Mouse (Mus musculus) frontal cortex, postnatal 10 days (tissue): ENCODE measurements at regions not wholly inside any gene's neighbourhood (a gene's known extent, or its start where the extent isn't known, plus 50 kb on each side); places are given as distances from the start of the nearest gene placed in this dataset.
"Not testable (repeated sequence)": the region's sequence is repeated elsewhere in the genome, so short reads cannot be mapped to it uniquely, and the experiment has no call there.

Experiments used
- DNase-seq, 2 experiments: peaks; one replicate each; pipeline ENCODE4 v3.0.0; 2022; ENCODE audit warnings: low spot score in 2 of 2, mixed read lengths in 1 of 2

DNA sequence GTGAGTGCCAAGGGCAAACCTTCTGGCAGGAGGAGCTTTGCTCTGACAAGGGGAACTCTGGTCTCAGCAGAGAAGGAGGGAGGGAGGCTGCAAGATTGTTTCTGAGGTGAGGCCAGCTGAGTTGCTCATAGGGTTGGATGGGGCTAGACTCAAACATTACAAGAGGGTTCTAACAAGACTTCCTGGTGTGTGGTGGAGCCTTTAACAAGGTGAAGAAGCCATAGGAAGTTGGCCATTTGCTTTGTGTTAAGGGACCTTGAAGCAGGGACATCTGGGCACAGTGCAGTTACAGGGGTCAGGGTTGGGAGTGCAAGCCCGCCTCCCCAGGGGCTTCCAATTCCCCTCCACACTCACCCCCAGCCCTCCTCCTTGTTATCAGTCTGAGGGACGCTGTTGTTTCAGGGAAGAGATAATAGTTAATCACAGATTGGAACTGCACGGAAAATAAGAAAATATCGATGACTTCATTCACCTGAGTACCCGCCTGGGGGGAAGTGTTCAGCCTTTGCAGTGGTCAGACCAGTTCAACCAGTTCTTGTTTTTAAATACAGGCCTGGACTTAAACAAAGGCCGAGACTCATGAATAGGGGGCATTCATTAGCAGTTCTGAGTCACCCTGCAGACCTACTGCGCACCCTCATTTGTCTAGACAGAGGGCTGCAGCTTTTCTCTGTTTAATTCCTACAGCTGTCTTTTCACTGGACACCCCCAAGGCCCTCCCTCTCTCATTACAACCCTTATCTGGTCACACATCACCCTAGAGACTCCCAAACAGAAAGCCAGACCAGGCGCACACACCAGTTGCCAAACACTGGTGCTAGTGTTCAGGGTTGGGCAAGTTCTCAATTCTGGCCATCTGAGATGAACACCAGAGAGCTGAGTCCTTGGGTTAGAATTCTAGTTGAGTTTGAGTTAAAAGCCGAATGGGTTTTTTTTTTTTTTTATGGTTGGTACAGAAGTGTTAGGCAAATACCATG lies 139.5 kb downstream of the Bcl2l11 start:
- DNase-seq: no peak

DNA sequence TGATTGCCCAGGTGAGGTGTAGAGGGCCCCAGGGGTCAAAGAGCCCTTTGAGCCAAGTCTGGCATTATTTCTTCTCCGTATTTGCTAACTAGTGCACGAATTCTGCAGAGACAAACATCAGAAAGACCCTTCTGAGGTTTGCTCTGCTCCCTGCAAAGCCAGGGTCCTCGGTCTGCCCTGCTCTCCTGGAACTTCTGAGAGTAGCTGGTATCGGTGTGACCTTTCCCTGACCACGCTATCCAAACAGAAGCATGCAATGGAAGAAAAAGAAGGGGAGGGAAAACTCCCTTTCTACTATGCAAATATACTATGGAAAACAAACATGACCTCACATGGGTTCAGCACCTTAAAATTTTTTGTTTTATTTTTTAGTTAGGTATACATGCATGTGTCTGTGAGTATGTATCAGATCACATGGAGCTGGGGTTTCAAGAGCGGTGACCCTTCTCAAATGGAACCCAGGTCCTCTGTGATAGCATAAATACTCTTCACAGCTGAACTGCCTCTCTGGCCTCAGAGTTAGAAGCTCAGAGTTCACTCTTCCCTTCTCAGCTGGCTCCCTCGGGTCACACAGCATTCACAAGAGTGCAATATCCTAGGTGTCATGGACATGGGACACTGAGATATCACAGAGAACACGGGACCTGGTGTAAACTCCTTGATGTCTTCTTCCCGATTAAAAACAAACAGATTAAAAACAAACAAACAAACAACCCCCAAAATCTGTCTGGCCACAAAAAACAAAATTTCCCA lies 144.7 kb downstream of the Bcl2l11 start:
- no peak for DNase-seq

DNA sequence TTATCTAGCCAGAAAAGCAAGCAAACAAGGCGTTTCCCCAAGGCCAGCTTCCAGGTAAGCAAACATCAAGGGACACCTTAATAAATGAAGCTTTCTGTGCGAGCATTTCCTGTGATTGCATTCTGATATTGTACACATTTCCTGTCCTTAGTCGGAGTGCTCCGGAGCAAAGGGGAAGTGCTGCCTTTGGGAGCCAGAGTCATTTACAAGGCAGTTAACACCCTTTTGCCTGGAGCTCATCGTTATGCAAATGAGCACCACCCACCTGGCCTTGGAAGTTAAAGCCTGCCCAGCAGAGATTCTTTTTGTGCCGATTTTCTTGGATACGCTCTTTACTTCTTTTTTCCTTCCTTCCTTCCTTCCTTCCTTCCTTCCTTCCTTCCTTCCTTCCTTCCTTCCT lies 147.0 kb downstream of the Bcl2l11 start:
- DNase-seq: no peak

DNA sequence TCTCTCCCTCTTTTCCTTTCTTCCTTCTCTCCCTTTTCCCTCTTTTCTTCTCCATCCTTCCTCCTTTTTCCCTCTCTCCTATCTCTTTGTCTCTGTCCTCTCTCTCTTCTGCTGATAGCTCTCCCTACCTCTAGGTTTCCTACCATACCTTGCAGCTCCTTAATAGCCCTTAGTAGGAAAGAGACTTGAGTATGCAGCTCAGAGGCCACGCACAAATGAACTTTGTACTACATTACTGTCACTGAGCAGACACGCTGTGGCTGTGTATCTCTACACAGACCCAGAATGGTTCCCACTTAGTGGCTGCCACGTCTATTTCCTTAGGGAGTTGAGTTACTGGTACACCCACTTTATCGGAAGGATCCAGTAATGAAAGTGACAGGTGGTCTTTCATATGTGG lies 147.5 kb downstream of the Bcl2l11 start:
- DNase-seq: no peak

DNA sequence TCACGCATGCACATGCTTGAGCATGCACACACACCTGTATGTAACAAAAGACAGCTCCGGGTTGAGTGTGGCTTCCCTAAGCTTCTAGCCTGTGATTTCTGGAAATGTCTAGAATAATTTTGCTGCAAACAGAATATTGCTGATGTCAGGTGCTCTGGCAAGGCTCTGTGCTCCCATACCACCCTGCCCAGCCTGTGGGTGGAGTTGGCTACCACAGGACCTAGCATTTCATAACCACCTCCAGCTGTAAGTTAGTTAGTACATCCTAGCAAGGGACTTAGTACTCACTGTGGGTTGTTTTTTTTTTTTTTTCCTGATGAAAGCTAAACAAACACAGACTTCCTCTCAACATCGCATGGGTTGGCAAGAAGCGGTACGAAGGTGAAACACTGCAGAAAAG lies 150.5 kb downstream of the Bcl2l11 start:
- no peak for DNase-seq

DNA sequence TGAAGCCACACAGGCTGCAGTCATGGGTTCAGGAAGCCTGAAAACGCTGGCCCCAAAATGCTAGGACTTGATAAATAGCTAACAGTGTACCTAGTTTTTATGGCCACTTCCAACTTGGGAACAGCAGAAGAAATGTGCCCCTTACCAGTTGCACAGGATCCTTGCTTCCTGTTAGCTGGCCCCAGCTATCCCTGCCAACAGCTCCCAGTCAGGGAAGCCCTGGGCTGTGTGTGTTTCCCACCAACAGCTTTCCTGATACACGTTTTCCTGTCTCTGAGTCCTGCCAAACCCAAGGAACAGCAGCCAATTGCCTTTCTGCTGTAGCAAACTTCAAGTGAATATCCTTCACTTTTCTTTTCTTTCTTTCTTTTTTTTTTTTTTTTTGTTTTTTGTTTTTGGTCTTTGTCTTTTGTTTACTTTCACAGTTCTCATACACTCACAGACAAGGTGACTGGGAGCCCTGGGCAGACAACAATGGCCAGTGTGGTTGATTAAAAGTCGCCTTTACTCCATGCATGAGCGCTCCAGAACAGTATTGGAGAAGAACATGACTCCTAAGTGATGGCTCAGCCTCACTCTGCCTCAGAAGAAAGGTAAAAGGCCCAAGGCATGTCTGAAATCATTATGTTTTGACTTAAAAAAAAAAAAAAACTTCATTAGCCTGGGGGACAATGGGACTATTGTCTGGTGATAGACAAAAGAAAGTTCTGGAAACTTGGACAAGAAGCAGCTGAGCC lies 151.7 kb downstream of the Bcl2l11 start:
- DNase-seq: no peak

DNA sequence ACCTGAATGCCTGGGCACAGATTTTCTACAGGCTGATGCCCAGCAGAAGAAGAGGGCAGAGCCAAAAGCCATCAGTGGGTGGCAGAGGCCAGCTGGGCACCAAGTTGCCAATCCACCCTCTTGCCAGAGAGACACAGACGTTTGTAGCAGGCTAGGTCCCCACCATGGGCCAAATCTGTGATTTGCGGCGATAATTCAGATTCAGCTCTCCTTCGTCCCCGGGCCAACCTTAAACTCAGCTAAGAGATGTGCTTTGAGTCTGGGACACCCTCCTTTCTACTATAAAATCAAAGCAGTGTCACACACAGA lies 152.2 kb downstream of the Bcl2l11 start:
- DNase-seq: no peak

DNA sequence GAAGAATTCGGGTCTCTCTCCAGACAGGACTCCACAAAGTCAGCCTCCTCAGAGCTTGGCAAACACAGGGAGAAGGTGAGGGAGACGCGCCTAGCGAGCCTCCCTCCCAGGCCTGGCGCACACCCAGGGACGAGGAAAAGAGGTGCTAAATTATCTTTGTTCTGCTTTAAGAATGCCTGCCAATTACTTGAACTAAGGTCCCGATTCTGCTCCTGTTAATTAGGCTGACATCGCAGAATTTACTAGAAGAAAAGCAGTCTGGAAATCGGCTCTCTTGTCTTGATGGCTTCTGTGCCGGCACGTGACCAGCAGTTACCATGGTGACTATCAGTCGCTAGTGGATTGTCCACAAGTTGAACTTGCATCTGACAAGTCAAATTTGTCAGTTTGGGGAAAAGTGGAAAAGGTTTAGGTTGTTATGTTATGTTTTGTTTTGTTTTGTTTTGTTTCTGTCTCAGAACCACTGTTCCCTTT lies 152.8 kb downstream of the Bcl2l11 start:
- DNase-seq: no peak

DNA sequence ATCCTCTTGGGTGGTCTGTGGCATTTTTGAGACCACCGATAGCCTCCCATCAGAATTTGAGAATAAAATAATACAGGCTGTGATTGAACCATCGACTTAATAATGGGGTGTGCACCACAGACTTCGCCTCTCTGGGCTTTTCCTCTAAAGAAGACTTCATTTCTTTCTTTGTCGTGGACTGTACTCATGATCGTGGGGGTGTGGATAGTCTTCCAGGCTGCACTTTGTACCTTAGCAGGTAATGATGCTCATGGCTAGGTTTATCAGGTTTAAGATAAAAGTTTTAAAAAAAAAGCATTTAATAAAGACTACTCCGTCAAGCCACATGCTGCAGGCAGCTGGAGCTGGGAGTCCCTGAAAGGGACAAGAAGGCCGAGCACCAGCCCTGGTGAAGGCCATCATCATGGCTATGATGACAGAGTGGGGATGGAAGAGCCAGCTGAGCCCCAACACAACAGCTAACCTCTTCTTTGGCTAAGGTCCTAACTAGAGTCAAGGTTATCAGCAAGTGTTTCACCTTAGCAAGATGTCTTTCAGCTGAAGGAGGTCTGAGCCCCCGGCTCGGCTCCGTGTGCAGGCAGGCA lies 153.4 kb downstream of the Bcl2l11 start:
- no peak for DNase-seq

DNA sequence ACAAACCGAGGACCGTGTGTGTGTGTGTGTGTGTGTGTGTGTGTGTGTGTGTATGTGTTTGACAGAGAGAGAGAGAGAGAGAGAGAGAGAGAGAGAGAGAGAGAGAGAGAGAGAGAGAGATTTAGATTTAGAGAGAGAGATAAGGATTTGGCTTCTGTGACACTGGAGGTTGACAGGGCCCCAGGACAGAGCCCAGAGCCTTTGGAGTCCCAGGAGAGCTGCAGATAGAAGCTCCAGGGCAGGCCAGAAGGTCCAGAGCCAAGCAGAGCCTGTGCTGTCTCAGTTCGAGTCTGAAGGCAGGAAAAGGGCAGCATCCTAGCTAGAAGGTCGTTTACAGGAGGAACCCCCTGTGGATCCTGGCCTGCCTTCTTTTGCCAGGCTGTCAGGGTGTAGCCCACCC lies 156.8 kb downstream of the Bcl2l11 start:
- no peak for DNase-seq

DNA sequence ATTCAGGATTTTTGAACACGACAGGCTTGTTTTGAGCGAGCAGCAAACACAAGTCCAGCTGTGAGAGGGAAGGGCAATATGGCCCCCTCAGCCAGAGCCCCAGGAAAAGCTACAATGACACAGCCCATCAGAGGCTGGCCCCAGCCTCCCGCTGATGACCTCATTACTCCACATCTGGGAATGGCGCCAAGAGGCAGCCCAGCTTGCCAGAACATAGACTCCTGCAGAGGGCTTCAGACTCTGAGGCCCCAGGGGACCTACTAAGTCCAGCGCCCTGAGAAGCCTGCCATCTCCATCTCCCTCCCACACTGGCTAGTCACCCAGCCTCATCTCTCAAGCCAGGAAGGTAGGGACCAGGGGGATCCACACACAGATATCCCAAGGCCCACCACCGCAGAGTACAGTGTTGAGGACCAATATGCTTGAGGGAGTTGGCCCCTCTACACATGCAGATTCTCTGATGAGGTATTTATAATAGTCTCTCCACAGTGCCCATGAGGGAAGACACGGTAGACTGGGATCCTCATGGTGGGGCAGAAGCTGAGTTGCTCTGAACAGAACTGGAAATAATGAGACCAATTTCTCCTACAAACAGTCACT lies 159.1 kb downstream of the Bcl2l11 start:
- DNase-seq: peak; percentile 35 to 63

DNA sequence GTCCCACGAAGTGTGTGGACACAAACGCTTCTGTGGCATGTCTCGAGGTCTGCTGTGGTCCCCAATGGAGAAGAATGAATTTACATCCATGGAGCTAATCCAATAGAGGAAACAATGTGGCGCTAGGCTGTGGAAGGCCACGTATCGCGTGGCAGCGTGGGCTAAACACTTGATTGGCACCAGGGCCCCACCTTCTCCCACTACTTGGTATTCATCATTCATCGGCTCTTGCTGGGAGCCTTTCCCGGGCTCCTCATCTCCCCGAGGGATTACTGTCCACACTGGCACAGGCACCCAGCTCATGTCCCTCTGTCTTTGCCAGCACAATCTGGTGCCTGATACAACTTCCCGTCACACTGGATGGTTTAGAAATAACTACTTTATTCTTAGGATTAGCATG lies 159.6 kb downstream of the Bcl2l11 start:
- peak in 1 of 2 experiments; percentile 30 for DNase-seq

DNA sequence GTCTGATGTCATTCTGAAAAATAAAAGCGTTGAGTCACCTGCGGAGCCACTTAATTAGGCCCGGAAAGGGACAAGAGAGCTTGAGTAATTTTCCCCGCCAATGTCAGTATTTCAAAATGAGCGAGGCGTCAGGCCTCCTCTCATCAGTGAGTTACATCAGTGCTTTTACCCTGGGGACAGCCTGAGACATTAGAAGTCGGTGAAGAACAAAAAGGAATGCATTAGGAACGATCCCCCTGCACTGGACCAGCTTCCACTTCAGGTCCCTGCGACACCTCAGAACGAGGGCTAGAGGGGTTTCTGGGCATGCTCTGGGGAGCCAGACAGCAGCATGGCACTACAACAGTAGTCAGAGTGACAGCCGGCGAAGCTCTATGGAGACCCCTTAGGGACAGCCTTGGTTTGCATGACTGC lies 162.3 kb downstream of the Bcl2l11 start:
- DNase-seq: no peak

DNA sequence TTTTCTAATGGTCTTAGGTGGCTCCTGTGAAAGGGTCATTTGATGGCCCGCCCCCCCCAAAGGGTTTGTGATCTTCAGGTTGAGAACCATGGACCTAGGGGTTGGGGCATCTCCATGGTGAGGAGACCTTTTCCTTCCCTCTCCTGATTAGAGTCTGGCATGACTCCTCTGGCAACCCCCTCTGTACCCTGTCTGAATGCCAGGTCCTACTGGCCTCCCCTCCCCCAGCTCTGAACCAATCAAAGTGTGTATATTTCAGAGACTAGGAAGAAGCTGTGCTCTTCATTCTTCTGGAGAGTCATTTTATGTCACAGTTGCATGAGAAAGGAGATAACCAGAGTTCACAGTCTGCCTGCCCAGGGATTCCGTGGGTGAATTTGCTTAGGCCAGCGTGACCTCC lies 164.8 kb downstream of the Bcl2l11 start:
- no peak for DNase-seq

DNA sequence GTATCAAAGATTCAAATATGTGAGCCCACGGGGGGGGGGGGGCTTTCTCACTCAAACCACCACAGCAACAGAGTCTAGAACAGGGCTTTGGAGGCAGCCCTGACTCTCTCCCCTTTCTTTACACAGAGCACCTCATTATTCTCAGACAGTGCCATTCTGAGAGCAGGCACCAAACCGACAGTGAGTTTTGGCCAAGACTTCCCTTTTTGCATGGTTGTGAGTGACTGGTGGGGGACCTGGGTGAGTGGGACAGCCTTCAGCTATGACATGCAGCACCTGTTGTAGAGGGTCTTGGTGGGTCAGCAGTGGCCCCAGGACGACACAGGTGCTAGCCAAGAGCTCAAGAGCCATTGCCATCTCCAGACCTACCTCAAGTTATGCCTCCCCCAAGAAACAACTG lies 168.8 kb downstream of the Bcl2l11 start:
- DNase-seq: no peak

DNA sequence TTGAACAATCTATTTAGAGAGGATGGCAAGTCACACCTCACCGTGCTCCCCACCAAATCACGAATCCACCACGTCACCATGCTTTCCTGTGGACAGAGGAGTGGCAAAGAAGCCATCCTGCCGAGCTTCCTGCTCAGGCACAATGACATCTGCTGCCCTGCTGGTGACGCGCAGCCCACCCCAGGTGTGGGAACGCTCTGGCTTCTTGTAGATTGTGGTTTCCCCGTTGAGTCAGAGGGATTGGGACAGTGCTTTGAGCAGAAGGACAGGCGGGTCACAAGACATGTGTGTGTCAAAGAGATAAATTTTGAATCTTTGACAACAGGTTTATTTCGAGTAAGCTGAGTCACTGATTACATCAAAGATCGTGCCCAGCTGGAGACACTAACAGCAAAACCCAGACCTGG lies 169.2 kb downstream of the Bcl2l11 start:
- no peak for DNase-seq

DNA sequence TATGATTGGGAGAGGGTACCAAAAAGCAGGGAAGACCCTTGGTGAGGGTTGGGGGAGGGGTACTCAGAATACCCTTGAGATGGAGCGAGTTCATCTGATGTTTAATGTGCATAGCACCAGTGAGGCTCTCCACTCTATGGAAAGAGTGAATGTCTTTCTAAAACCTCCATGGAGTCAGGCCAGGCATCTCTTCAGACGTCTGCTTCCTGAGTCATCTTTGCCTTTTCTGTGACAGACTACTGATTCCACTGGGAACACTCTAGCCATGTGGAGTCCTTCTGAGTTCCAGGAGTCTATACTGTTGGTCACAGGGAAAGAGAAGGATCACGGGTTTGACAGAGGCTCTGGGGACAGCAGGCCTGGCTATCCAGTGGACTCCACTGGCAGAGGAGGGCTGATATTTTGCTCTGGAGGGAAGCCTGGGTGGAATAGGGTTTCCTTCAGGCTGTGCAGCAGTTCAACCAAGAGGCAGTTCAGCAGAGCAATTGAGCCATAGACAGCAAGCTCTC lies 169.9 kb downstream of the Bcl2l11 start:
- no peak for DNase-seq

DNA sequence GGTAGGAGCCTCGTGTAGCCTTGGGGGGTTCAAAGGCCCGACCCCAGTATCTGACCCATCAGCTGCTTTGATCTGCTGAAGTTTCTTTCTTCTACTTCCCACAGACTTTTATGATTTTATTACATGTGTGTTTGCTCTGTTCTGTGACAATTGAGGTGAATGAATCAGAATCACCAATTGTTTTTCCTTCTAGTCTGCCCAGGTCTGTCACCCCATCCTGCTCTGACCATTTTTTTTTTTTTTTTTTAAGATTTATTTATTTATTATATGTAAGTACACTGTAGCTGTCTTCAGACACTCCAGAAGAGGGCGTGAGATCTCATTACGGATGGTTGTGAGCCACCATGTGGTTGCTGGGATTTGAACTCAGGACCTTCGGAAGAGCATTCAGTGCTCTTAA lies 170.6 kb downstream of the Bcl2l11 start:
- not testable (repeated sequence) for DNase-seq

DNA sequence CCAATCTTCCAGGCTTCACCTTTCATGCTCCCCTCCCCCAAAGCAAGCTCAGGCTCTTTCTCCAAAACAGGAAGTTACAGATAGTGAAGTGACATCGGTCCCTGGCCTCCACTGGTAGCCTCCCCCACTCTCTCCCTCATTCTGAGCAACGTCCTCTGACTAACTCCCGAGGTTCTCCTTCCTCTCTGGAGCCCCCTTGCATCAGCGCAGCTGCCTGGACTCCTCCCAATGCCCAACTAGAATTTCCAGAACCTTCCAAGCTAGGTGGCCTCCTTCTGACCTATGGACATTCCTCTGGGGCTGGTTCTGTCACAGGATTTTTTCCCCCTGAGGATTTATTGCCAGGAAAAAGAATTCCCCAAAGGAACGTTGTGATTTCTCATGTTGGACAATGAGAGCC lies 171.1 kb downstream of the Bcl2l11 start:
- DNase-seq: no peak

DNA sequence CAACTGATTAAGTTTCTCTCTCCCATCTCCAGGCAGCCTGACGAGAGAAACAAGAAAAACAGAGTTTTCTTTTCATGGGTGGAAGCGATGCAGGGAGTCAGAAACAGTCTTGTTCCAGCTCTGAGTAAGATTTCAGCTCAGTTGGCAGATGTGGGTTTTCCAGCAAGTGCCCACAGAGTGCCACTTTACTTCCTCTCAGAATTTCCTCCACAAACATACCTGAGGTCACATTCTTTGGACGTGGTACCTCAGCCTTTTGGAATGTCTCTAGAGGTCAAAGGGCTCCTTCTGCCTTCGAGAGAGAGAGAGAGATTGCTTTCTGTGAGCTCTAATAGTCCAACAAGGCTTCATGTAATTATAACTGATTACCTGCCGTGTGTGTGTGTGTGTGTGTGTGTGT lies 172.0 kb downstream of the Bcl2l11 start:
- DNase-seq: no peak

DNA sequence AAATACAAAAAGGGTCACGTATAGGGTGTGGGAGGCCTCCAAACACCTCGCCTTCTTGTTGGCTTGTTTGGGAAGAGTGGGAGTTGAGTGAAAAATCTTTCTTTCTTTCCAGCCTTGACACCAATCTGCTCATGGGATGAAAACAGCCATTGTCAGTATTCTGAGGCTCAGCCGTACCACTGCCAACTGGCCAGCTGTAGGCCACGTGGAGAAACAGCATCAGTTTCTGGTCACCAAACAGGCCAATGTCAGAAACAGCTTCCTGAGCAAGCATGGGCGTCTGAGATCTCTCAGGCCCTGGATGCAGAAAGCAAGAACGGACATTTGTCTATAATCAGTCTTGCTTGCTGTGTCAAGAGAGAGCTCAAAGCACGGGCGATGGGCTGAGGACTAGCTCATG lies 173.2 kb downstream of the Bcl2l11 start:
- no peak for DNase-seq
